Mouse (Mus musculus) heart, postnatal 25 days (tissue): ENCODE measurements around the gene Prmt7. TPM values are rescaled to one million over a fixed set of nuclear protein-coding genes. Genes with fewer than 3 reads are reported as not detected.

ENCODE experiments used
- DNase-seq: peaks from one replicate; pipeline ENCODE4 v3.0.0; 2022; ENCODE audit warnings: low spot score
- intact Hi-C: fragments of 180-260 bp; cut with DNase I; formaldehyde crosslinking; loops from one replicate; pipeline ENCODE4 v1.15.1; 2025
- total RNA-seq, 2 experiments: library from RNA; stranded (reverse); gene quantifications; 2 replicates each; pipeline ENCODE4 v1.2.3; 2021

Gene Prmt7
- total RNA-seq, 2 experiments from 2014 or later: 23.1 to 25.8 TPM

GRCm38 (mm10) chr8:106211421-106211820, 685 bp downstream of the Prmt7 start:
- no peak for DNase-seq
- intact Hi-C loops: loop anchor here (5.0 kb wide), 1 partner anchor 69 kb away; no protein-coding TSS in a partner anchor

GRCm38 (mm10) chr8:106213959-106214358, 3.2 kb downstream of the Prmt7 start:
- intact Hi-C loops: loop anchor here (5.0 kb wide), 1 partner anchor 72 kb away; no protein-coding TSS in a partner anchor
- no peak for DNase-seq

DNA sequence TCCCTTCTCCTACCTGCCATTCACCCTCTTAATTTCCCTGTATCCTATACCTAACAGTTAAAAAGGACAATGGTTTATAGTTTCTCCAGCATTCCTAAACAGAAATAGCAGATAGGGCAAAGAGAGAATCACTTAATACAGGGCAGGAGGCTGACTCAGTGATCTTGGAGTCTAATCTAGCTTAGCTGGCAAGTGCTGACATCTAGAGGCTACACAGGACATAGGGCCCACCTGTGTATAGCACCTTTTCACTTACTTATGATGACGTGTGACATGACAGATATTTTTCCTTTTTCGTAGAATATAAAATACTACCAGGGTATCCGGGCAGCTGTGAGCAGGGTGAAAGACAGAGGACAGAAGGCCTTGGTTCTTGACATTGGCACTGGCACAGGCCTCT, 8.9 kb downstream of the Prmt7 start:
- intact Hi-C loops: no loop called here
- no peak for DNase-seq

DNA sequence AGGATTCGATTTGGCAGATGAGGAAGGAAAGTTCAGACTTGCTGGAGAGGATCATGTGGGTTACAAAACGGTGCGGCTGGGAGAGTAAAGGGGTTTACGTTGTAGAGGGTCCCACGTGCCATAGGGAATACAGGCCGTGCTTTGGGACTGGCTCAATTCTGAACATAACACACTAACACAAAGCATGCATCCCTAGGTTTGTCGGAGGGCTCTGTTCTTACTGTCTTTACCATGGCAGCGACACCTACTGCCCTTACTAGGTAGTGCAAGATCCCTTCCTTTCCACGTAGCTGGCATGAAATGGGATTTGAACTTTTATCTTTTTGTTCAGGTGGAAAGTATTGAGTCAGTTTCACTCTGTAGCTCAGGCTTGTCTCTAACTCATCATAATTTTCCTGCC, 15.9 kb downstream of the Prmt7 start:
- intact Hi-C loops: loop anchor here (1.0 to 5.0 kb wide), 2 partner anchors 86 to 176 kb away; no protein-coding TSS in a partner anchor

GRCm38 (mm10) chr8:106231536-106231935, 20.8 kb downstream of the Prmt7 start:
- no peak for DNase-seq
- intact Hi-C loops: no loop called here

More for the DNA sequence above, 15.9 kb downstream of the Prmt7 start:
- DNase-seq: no peak

DNA sequence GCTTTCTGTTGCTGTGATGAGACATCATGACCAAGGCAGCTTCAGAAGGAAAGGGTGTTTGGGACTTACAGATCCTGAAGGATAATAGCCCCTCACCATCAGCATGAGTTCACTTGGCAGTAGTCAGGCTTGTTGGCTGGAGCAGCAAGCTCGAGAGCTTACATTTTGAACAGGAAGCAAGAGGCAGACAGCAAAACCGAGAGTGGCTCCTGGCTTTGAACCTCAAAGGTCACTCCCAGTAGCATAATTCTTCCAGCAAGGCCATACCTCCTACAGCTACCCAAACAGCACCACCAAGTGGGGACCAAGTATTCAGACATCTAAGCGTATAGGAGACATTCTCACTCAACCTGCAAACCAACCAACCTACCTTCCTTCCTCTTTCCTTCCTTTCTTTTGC, 22.0 kb downstream of the Prmt7 start:
- DNase-seq: no peak
- intact Hi-C loops: no loop called here

DNA sequence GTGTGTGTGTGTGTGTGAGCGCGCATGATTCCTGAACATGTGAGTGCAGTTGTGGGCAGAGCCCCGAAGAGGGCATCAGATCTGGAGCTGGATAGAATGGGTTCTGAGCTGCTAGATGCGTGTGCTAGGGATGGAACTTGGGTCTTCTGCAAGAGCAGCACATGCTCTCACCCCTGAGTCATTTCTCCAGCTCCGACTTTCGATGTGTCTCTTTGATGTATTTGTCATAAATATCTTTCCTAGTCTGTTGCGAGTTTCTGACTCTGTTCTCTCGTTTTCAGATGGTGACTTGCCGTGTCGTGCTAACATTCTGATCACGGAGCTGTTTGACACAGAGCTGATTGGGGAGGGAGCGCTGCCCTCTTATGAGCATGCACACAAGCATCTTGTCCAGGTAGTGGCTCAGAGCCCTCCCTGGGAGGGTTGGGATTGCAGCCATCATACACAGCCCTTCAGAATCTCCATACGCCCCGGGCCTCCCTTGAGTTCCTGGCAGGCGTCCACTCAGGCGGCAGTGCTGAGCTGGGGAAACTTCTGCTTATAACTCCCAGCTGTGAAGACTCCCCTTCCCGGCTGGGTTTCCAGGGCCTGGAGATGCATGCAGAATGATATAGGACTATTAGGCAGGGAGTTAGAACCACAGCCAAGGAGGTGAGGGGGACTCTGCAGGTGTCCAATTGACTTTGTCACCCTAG, 24.0 kb downstream of the Prmt7 start:
- intact Hi-C loops: no loop called here
- DNase-seq: no peak

DNA sequence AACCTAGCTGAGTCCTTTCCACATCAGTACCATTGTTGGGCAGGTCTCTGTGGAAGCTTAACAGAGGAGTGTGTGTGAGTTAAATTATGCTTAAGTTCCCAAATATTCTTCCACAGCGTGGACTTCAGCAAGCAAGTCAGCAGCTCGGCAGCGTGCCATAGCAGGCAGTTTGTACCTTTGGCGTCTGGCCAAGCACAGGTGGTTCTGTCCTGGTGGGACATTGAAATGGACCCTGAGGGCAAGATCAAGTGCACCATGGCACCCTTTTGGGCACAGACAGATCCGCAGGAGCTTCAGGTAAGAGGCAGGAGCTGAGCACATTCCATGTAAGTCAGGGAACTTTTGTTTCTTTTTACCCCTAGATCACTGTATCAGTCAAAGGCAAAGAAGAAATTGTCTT, 26.4 kb downstream of the Prmt7 start:
- no peak for DNase-seq
- intact Hi-C loops: no loop called here

DNA sequence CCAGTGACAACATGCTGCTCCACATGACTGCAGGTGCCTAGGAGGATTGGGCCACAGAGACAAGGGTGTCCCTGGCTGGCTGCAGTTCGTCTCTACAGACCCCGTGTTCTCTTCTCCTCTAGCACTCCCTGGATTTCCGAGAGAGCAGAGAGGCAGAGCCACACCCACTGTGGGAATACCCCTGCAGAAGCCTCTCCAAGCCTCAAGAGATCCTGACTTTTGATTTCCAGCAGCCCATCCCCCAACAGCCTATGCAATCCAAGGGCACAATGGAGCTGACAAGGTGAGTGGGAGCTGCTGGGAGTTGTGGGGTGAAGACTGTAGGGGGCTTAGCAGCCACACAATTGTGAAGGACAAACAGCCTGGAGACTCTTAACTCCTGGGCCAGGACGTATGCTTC, 39.5 kb downstream of the Prmt7 start:
- DNase-seq: no peak
- intact Hi-C loops: no loop called here

- DNase-seq: no peak
- intact Hi-C loops: no loop called here
Observed at GRCm38 (mm10) chr8:106258169-106258568, 47.4 kb downstream of the Prmt7 start.

GRCm38 (mm10) chr8:106259579-106260255, 49.0 kb downstream of the Prmt7 start:
- intact Hi-C loops: no loop called here

GRCm38 (mm10) chr8:106260894-106261293, 50.2 kb downstream of the Prmt7 start:
- DNase-seq: no peak
- intact Hi-C loops: no loop called here

More at GRCm38 (mm10) chr8:106259579-106260255, 49.0 kb downstream of the Prmt7 start:
- DNase-seq: no peak

- intact Hi-C loops: no loop called here
Observed at GRCm38 (mm10) chr8:106262343-106262742, 51.6 kb downstream of the Prmt7 start.

GRCm38 (mm10) chr8:106263928-106264327, 53.2 kb downstream of the Prmt7 start:
- intact Hi-C loops: no loop called here
- no peak for DNase-seq

More at GRCm38 (mm10) chr8:106262343-106262742, 51.6 kb downstream of the Prmt7 start:
- no peak for DNase-seq

GRCm38 (mm10) chr8:106265398-106265797, 54.7 kb downstream of the Prmt7 start:
- intact Hi-C loops: no loop called here
- no peak for DNase-seq

DNA sequence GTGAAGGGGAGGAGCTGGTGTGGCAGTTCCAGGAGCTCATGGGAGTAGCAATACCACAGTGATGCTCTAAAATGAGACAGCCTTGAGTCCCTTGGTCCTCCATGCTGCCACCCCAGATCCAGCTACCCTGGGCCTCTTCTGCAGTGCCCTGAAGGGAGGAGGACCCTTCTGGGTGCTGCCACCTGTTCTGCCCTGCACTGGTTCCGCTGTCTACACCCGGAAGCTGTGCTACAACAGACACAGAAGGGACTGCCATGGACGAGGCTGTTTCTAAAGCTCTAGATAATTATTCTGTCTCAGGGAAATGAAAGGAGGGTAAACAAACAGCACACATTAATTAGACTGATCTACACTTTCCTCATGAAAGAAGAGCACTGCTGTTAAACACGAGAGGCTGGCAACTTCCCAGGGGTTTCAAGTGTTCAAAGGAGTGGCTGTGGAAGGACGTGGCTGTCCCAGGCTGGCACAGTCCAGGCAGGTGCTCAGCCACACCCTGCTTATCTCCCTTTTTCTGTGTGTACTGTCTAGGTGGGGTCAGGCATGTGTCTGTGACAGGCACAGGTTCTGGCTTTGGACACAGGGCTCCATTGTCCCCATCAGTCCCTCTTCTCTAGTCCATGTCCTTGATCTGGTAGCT, 58.1 kb downstream of the Prmt7 start:
- no peak for DNase-seq
- intact Hi-C loops: no loop called here

DNA sequence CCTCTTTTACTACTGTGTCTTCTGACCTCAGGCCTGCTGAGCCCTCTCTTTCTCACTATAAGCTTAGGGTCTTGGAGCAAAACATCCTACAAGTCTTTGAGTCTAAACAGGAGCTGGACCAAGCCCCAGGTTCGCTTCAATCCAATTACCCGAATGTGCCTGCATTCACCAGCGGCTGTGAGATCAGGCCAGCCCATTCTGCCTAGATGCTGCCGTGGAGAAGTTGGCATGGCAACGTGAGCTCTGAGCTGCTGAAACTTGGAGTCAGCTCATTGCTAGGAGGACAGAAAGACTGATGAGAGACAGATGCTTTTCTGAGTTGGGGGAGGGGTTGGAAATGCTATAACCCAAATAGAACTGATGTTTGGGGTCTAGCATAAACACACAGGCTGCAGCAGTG, 60.1 kb downstream of the Prmt7 start:
- no peak for DNase-seq
- intact Hi-C loops: no loop called here

DNA sequence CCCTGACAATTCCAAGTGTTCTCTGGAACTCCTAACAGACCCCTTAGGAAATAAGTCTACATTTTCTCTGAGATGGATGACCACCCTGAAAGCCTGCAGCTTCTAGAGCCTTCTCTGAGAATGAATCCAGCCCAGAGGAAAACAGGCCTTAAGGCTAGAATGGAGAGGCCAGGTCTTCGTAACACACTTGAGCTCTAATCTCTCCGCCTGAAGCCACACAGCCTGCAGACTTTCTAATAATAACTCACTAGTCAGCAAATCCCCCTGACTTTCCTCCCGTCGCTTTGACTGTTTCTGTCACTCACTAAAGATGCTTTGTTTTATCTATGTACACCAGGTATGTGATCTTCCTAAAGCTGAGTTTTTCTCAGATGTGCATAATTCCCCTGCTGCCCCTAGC, 60.6 kb downstream of the Prmt7 start:
- intact Hi-C loops: no loop called here
- no peak for DNase-seq

GRCm38 (mm10) chr8:106273468-106273867, 62.7 kb downstream of the Prmt7 start:
- intact Hi-C loops: no loop called here
- DNase-seq: no peak

GRCm38 (mm10) chr8:106276709-106277317, 66.1 kb downstream of the Prmt7 start:
- intact Hi-C loops: no loop called here
- no peak for DNase-seq
